ENCODE assay signal across 16 mouse cellular contexts in genomic region chr10:67212031-67212430, GRCm38 (mm10).
"Had no signal": no experiment of that assay in that cellular context is flagged by ENCODE, and none has a peak within 500 bp of the region (broad histone marks: within the 10 kb centered on the region; RNA-seq: fewer than 3 reads in every experiment).

No protein-coding gene starts in this region.

- H3K36me3 ChIP-seq: hindbrain, embryonic 12.5 days had no signal

- H3K4me2 ChIP-seq: hindbrain, embryonic 12.5 days; limb, embryonic 12.5 days; liver, embryonic 13.5 days; lung, embryonic 14.5 days had no signal

- DNase-seq: liver, embryonic 13.5 days; lung, embryonic 14.5 days; lung, postnatal 10 days; lung, postnatal 4 days; midbrain, embryonic 14.5 days; right cerebral cortex, postnatal 4 days; spleen, adult 18-20 months; thymus, adult 18-20 months; thymus, postnatal 14 days had no signal

- H3K27ac ChIP-seq: hindbrain, embryonic 12.5 days; left cerebral cortex, adult 2 months; limb, embryonic 12.5 days; liver, embryonic 13.5 days; midbrain, embryonic 10.5 days had no signal

- H3K9ac ChIP-seq: hindbrain, embryonic 12.5 days; limb, embryonic 12.5 days; liver, embryonic 13.5 days; lung, embryonic 14.5 days had no signal

- H3K9me3 ChIP-seq: hindbrain, embryonic 12.5 days; limb, embryonic 12.5 days; liver, embryonic 13.5 days; midbrain, embryonic 10.5 days had no signal

- ATAC-seq: hindbrain, embryonic 16.5 days; inflammation-experienced regulatory T-cells, adult 6 months had no signal

- H3K4me3 ChIP-seq: hindbrain, embryonic 12.5 days; left cerebral cortex, adult 2 months; limb, embryonic 12.5 days; liver, embryonic 13.5 days; midbrain, embryonic 10.5 days; myocyte had no signal

- H3K27me3 ChIP-seq: hindbrain, embryonic 12.5 days; limb, embryonic 12.5 days; liver, embryonic 13.5 days had no signal
